Mouse (Mus musculus) liver, embryonic 14.5 days (tissue): ENCODE results near the gene Acta1.

ENCODE experiments used
- CTCF ChIP-seq: IDR thresholded peaks from 2 replicates; pipeline ENCODE4 v1.5.1; 2016; ENCODE audit warnings: antibody characterized with exemption, low read depth, control low read depth
- EP300 ChIP-seq: IDR thresholded peaks from 2 replicates; pipeline ENCODE4 v1.6.1; 2016; ENCODE audit warnings: antibody characterized with exemption, low read depth

GRCm38 (mm10) chr8:123877865-123878264, 16.7 kb downstream of the Acta1 start:
- TF ChIP-seq CTCF, result no peak
- no peak for TF ChIP-seq EP300
